Mouse (Mus musculus): ENCODE data around the gene AI413582. TPM values are rescaled to one million over a fixed set of nuclear protein-coding genes. Genes with fewer than 3 reads are reported as not detected.

The AI413582 gene
- total and polyA plus RNA-seq, 3 experiments: 50.8 to 159 (median 78.2) TPM

- Histone ChIP-seq H3K4me1 (ENCODE audit: insufficient read depth, low read depth, low read length) (peaks cover 50% of the 10 kb centered on the region), H3K9me3 (replicated peaks) (no peaks in the 10 kb centered on the region), H3K36me3 (replicated peaks) (peaks cover 93% of the 10 kb centered on the region), H3K4me3 (ENCODE audit: low read depth, low read length) (no peak overlapping the region), H3K27me3 (ENCODE audit: insufficient read depth, low read length) (no peaks in the 10 kb centered on the region)
- TF ChIP-seq TAL1 (conservative IDR thresholded peaks at IDR 0.05; ENCODE audit: low read depth, low read length) (no peak), CTCF (IDR thresholded peaks at IDR 0.05; ENCODE audit: low read depth, low read length) (no peak), GATA2 (IDR thresholded peaks at IDR 0.05; ENCODE audit: borderline replicate concordance, low read depth, low read length) (no peak), GATA1 (IDR thresholded peaks at IDR 0.05; ENCODE audit: borderline replicate concordance, low read length) (no peak), POLR2AphosphoS5 (IDR thresholded peaks at IDR 0.05; ENCODE audit: insufficient replicate concordance, low read depth, low read length) (no peak)
- no peak for DNase-seq (ENCODE audit: low spot score)
- ATAC-seq (ENCODE audit: extremely low read depth, insufficient number of reproducible peaks, low FRiP score, poor library complexity, severe bottlenecking): no peak
Observed at GRCm38 (mm10) chr17:27592565-27592910, 27.0 kb upstream of the AI413582 start.

DNA sequence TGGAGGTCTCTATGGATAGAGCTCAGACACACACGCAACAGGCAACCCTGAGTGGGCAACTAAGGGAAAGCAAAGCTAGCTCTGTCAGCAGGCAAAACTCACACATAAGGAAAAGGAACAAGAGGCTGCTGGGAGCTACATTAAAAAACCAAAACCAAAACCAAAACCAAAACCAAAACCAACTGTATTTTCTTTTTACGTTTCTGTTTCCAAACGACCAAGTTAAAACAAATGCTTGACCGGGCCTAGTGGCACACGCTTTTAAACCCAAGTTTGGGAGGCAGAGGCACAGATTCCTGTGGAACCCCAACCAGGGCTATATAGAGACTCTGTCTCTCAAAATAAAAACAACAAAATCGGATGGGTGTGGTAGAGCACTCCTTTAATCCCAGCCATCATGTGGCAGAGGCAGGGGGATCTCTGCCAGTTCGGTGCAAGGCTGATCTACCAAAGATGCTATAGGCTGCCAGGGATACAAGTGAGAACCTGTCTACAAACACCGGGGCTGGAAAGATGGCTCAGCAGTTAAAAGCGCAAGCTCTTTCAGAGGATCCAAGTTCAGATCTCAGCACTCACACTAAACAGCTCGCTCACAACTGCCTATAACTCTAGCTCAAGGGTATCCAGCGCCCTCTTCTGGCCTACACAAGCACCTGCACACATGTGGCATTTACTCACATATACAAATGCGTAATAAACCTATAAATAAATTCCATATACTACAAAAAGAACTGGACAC, 26.4 kb upstream of the AI413582 start:
- H3K9me3 ChIP-seq (replicated peaks): no peaks in the 10 kb centered on the region
- TF ChIP-seq GATA1 (IDR thresholded peaks at IDR 0.05; ENCODE audit: borderline replicate concordance, low read length) (no peak), TAL1 (conservative IDR thresholded peaks at IDR 0.05; ENCODE audit: low read depth, low read length) (no peak), CTCF (IDR thresholded peaks at IDR 0.05; ENCODE audit: low read depth, low read length) (no peak; the same call in 1 of the 2 replicates), POLR2AphosphoS5 (IDR thresholded peaks at IDR 0.05; ENCODE audit: insufficient replicate concordance, low read depth, low read length) (no peak), GATA2 (IDR thresholded peaks at IDR 0.05; ENCODE audit: borderline replicate concordance, low read depth, low read length) (no peak)
- ATAC-seq (ENCODE audit: extremely low read depth, insufficient number of reproducible peaks, low FRiP score, poor library complexity, severe bottlenecking): no peak
- H3K4me3 ChIP-seq (ENCODE audit: low read depth, low read length): no peak overlapping the region
- no peaks in the 10 kb centered on the region for H3K27me3 ChIP-seq (ENCODE audit: insufficient read depth, low read length)
- no peak for DNase-seq (ENCODE audit: low spot score)
- H3K36me3 ChIP-seq (replicated peaks): peaks cover 95% of the 10 kb centered on the region
- H3K4me1 ChIP-seq (ENCODE audit: insufficient read depth, low read depth, low read length): peaks cover 55% of the 10 kb centered on the region

DNA sequence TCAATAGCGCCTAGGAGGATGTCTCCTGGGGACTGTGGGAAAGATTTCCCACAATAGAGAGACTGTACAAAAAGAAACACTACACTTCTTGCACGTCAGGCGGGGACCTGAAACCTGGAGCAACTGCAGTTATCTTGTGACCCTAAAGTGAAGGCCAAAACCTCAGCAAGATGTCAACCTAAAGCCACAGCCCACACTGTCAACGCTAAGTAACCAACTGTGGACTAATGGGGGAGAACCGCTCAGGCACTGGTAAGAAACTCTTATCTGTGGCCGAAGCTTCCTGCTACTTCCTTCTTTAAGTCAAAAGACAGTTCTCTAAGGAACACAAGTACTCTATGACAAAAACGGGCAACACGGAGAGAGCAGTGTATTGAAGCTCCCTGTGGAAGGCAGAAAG, 22.7 kb upstream of the AI413582 start:
- H3K4me3 ChIP-seq (ENCODE audit: low read depth, low read length): no peak overlapping the region; the same call in 1 of the 2 replicates
- H3K9me3 ChIP-seq (replicated peaks): no peaks in the 10 kb centered on the region
- H3K27me3 ChIP-seq (ENCODE audit: insufficient read depth, low read length): no peaks in the 10 kb centered on the region
- ATAC-seq (ENCODE audit: extremely low read depth, insufficient number of reproducible peaks, low FRiP score, poor library complexity, severe bottlenecking) (0 out of 2 replicates have a peak, but pooled peaks have one; percentile 11), DNase-seq (ENCODE audit: low spot score) (no peak)
- H3K36me3 ChIP-seq (replicated peaks): peaks cover 91% of the 10 kb centered on the region
- H3K4me1 ChIP-seq (ENCODE audit: insufficient read depth, low read depth, low read length): peaks cover 74% of the 10 kb centered on the region
- TF ChIP-seq GATA2 (IDR thresholded peaks at IDR 0.05; ENCODE audit: borderline replicate concordance, low read depth, low read length): no peak
- no peak for TF ChIP-seq POLR2AphosphoS5 (IDR thresholded peaks at IDR 0.05; ENCODE audit: insufficient replicate concordance, low read depth, low read length)
- no peak for TF ChIP-seq TAL1 (conservative IDR thresholded peaks at IDR 0.05; ENCODE audit: low read depth, low read length)
- no peak for TF ChIP-seq CTCF (IDR thresholded peaks at IDR 0.05; ENCODE audit: low read depth, low read length)

- Histone ChIP-seq H3K36me3 (replicated peaks) (peaks cover 92% of the 10 kb centered on the region), H3K27me3 (ENCODE audit: insufficient read depth, low read length) (no peaks in the 10 kb centered on the region), H3K4me3 (ENCODE audit: low read depth, low read length) (no peak overlapping the region), H3K9me3 (replicated peaks) (no peaks in the 10 kb centered on the region), H3K4me1 (ENCODE audit: insufficient read depth, low read depth, low read length) (peaks cover 79% of the 10 kb centered on the region)
- no peak for TF ChIP-seq TAL1 (conservative IDR thresholded peaks at IDR 0.05; ENCODE audit: low read depth, low read length)
- no peak for TF ChIP-seq GATA2 (IDR thresholded peaks at IDR 0.05; ENCODE audit: borderline replicate concordance, low read depth, low read length)
- no peak for TF ChIP-seq POLR2AphosphoS5 (IDR thresholded peaks at IDR 0.05; ENCODE audit: insufficient replicate concordance, low read depth, low read length)
- TF ChIP-seq CTCF (IDR thresholded peaks at IDR 0.05; ENCODE audit: low read depth, low read length): no peak
- ATAC-seq (ENCODE audit: extremely low read depth, insufficient number of reproducible peaks, low FRiP score, poor library complexity, severe bottlenecking) (no peak), DNase-seq (ENCODE audit: low spot score) (no peak)
Observed at GRCm38 (mm10) chr17:27587252-27587651, 21.7 kb upstream of the AI413582 start.

GRCm38 (mm10) chr17:27586661-27587060, 21.1 kb upstream of the AI413582 start:
- TF ChIP-seq CTCF (IDR thresholded peaks at IDR 0.05; ENCODE audit: low read depth, low read length): no peak
- no peak for TF ChIP-seq GATA1 (IDR thresholded peaks at IDR 0.05; ENCODE audit: borderline replicate concordance, low read length)
- TF ChIP-seq POLR2AphosphoS5 (IDR thresholded peaks at IDR 0.05; ENCODE audit: insufficient replicate concordance, low read depth, low read length): no peak
- TF ChIP-seq TAL1 (conservative IDR thresholded peaks at IDR 0.05; ENCODE audit: low read depth, low read length): no peak
- no peak for TF ChIP-seq GATA2 (IDR thresholded peaks at IDR 0.05; ENCODE audit: borderline replicate concordance, low read depth, low read length)
- Histone ChIP-seq H3K9me3 (replicated peaks) (no peaks in the 10 kb centered on the region), H3K27me3 (ENCODE audit: insufficient read depth, low read length) (no peaks in the 10 kb centered on the region), H3K4me3 (ENCODE audit: low read depth, low read length) (no peak overlapping the region), H3K36me3 (replicated peaks) (peaks cover 93% of the 10 kb centered on the region), H3K4me1 (ENCODE audit: insufficient read depth, low read depth, low read length) (peaks cover 82% of the 10 kb centered on the region)
- DNase-seq (ENCODE audit: low spot score) (no peak), ATAC-seq (ENCODE audit: extremely low read depth, insufficient number of reproducible peaks, low FRiP score, poor library complexity, severe bottlenecking) (no peak)

GRCm38 (mm10) chr17:27583185-27583894, 17.8 kb upstream of the AI413582 start:
- Histone ChIP-seq H3K27me3 (ENCODE audit: insufficient read depth, low read length) (no peaks in the 10 kb centered on the region), H3K4me1 (ENCODE audit: insufficient read depth, low read depth, low read length) (peaks cover 81% of the 10 kb centered on the region), H3K36me3 (replicated peaks) (peaks cover 92% of the 10 kb centered on the region), H3K9me3 (replicated peaks) (no peaks in the 10 kb centered on the region), H3K4me3 (ENCODE audit: low read depth, low read length) (peak overlapping the region; percentile 60)
- TF ChIP-seq GATA2 (IDR thresholded peaks at IDR 0.05; ENCODE audit: borderline replicate concordance, low read depth, low read length) (no peak), TAL1 (conservative IDR thresholded peaks at IDR 0.05; ENCODE audit: low read depth, low read length) (peak; percentile 79)
- DNase-seq (ENCODE audit: low spot score): peak; percentile 87
- ATAC-seq (ENCODE audit: extremely low read depth, insufficient number of reproducible peaks, low FRiP score, poor library complexity, severe bottlenecking): peak; percentile 84

Data from G1E (cell line).